Mouse (Mus musculus): ENCODE data around the gene Cfap61. TPM values are rescaled to one million over a fixed set of nuclear protein-coding genes. Genes with fewer than 3 reads are reported as not detected.

Cfap61 gene
- polyA plus RNA-seq, 1 experiment, result not detected

DNA sequence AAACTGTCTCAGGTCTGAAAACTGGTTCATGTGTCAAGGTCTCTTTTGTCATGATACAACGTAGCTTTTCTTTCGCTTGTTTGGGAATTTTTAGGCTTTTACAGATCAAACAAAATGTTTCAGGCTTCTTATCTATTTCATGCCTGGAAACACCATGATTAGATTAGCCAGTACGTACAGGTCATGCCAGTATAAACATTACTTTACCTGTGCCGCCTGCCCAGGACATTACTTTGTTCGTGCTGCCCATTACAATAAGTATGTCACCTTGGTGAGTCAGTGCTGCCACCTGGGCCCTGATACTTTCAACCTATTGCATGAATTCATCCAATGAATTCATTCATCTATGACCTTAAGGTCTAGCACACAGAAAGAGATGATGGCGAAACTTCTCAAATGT lies 88.3 kb downstream of the Cfap61 start:
- no peaks in the 10 kb centered on the region for H3K4me1 ChIP-seq (ENCODE audit: control insufficient read depth, insufficient read depth, insufficient read length, low read length)
- no peaks in the 10 kb centered on the region for H3K36me3 ChIP-seq (ENCODE audit: control insufficient read depth, insufficient read depth, low read length)
- H3K27ac ChIP-seq (ENCODE audit: insufficient read depth, low read depth, low read length), result no peak overlapping the region
- H3K4me3 ChIP-seq (ENCODE audit: low read depth, low read length), result no peak overlapping the region
- H3K27me3 ChIP-seq (ENCODE audit: control insufficient read depth, insufficient read depth, low read length), result no peaks in the 10 kb centered on the region
- WGBS, result 45% methylated on average over 6 of the region's 6 CpGs
- TF ChIP-seq POLR2A (IDR thresholded peaks at IDR 0.05; ENCODE audit: low read depth, low read length), result no peak
- TF ChIP-seq CTCF (IDR thresholded peaks at IDR 0.05; ENCODE audit: extremely low read depth, insufficient read length, insufficient replicate concordance, low read depth, low read length), result no peak

DNA sequence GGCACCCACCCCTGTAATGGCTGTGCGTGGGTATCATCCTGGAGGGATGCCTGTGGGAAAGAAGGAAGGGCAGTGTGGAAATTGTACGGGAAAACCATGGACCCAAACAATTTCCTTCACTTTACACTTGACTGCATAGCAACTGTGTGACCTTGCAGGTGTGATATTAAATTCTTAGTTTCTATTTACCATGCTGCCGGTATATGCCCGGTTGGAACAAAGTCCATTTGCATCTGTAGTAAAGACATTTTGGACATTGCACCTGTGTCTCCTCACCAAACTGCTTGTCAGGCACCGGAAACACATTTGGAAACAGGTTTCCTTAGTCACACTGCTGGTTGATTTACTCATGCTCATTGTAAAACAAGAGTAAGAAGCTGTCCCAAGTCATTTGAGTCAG lies 109.1 kb downstream of the Cfap61 start:
- Histone ChIP-seq H3K4me1 (ENCODE audit: control insufficient read depth, insufficient read depth, insufficient read length, low read length) (peaks cover 6% of the 10 kb centered on the region), H3K4me3 (ENCODE audit: low read depth, low read length) (no peak overlapping the region), H3K27me3 (ENCODE audit: control insufficient read depth, insufficient read depth, low read length) (peaks cover 3% of the 10 kb centered on the region; the same call in 1 of the 2 replicates)

GRCm38 (mm10) chr2:146044926-146045890 lies 110.6 kb downstream of the Cfap61 start:
- Histone ChIP-seq H3K4me1 (ENCODE audit: control insufficient read depth, insufficient read depth, insufficient read length, low read length) (peaks cover 6% of the 10 kb centered on the region), H3K27ac (ENCODE audit: insufficient read depth, low read depth, low read length) (no peak overlapping the region), H3K36me3 (ENCODE audit: control insufficient read depth, insufficient read depth, low read length) (no peaks in the 10 kb centered on the region), H3K27me3 (ENCODE audit: control insufficient read depth, insufficient read depth, low read length) (peaks cover 3% of the 10 kb centered on the region; the same call in 1 of the 2 replicates), H3K4me3 (ENCODE audit: low read depth, low read length) (no peak overlapping the region)
- no peak for TF ChIP-seq POLR2A (IDR thresholded peaks at IDR 0.05; ENCODE audit: low read depth, low read length)
- TF ChIP-seq CTCF (IDR thresholded peaks at IDR 0.05; ENCODE audit: extremely low read depth, insufficient read length, insufficient replicate concordance, low read depth, low read length), result no peak
- WGBS, result 26% methylated on average over 24 of the region's 24 CpGs

More for the DNA sequence above, 109.1 kb downstream of the Cfap61 start:
- H3K27ac ChIP-seq (ENCODE audit: insufficient read depth, low read depth, low read length), result no peak overlapping the region
- H3K36me3 ChIP-seq (ENCODE audit: control insufficient read depth, insufficient read depth, low read length), result no peaks in the 10 kb centered on the region
- TF ChIP-seq CTCF (IDR thresholded peaks at IDR 0.05; ENCODE audit: extremely low read depth, insufficient read length, insufficient replicate concordance, low read depth, low read length) (no peak), POLR2A (IDR thresholded peaks at IDR 0.05; ENCODE audit: low read depth, low read length) (no peak)
- WGBS, result 36% methylated on average over 5 of the region's 5 CpGs

DNA sequence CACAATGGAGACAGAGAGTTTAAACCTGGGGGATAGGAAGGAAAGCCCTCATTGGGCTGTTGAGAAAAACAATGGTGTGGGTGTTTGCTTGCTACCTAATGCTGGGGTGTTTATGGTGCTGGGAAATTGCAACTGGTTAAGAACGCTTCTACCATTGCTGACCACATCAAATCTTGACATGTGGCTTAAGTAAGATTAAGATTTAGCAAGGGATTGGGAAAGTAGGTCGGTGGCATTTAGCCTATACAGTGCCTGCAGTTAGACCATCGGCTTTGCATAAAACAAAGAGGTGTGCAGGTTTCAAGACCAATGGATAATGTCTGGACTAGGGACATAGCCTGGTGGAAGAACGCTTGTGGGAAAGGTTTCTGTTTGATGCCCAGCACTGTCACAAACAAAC lies 113.1 kb downstream of the Cfap61 start:
- Histone ChIP-seq H3K27ac (ENCODE audit: insufficient read depth, low read depth, low read length) (no peak overlapping the region), H3K27me3 (ENCODE audit: control insufficient read depth, insufficient read depth, low read length) (peaks cover 3% of the 10 kb centered on the region; the same call in 1 of the 2 replicates), H3K4me3 (ENCODE audit: low read depth, low read length) (no peak overlapping the region), H3K36me3 (ENCODE audit: control insufficient read depth, insufficient read depth, low read length) (no peaks in the 10 kb centered on the region), H3K4me1 (ENCODE audit: control insufficient read depth, insufficient read depth, insufficient read length, low read length) (peaks cover 6% of the 10 kb centered on the region)
- WGBS, result 89% methylated on average over 4 of the region's 4 CpGs
- TF ChIP-seq POLR2A (IDR thresholded peaks at IDR 0.05; ENCODE audit: low read depth, low read length), result no peak
- no peak for TF ChIP-seq CTCF (IDR thresholded peaks at IDR 0.05; ENCODE audit: extremely low read depth, insufficient read length, insufficient replicate concordance, low read depth, low read length)

DNA sequence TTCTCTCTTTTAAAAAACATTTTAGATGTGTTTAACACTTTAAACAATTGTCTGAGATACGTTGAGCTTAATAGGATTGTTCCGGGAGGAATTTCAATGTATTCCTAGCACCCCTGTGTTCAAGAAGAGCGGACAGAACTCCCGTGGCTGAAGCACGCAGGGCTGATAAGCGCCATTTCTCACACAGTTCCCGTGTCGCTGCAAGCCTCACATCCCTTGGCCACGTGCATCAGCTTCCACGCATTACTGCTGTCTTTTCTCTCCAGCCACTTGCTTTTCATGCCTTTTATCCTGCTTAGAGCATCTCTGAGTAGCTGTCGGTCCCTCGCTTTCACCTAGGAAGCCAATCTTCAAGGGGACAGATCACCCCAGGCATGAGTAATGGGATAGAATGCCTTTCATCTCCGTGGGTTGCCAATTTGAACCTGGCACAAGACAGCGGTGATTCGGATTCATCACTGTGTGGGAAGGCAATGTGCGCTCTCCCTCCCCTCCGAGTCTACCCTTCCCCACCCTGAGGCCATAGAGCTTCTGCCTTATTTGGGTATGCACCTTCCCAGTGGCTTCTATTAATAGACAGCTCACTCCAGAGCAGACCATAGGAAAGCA lies 113.7 kb downstream of the Cfap61 start:
- TF ChIP-seq POLR2A (IDR thresholded peaks at IDR 0.05; ENCODE audit: low read depth, low read length) (no peak), CTCF (IDR thresholded peaks at IDR 0.05; ENCODE audit: extremely low read depth, insufficient read length, insufficient replicate concordance, low read depth, low read length) (no peak)
- Histone ChIP-seq H3K4me3 (ENCODE audit: low read depth, low read length) (no peak overlapping the region), H3K4me1 (ENCODE audit: control insufficient read depth, insufficient read depth, insufficient read length, low read length) (peaks cover 6% of the 10 kb centered on the region), H3K36me3 (ENCODE audit: control insufficient read depth, insufficient read depth, low read length) (no peaks in the 10 kb centered on the region), H3K27me3 (ENCODE audit: control insufficient read depth, insufficient read depth, low read length) (peaks cover 3% of the 10 kb centered on the region; the same call in 1 of the 2 replicates), H3K27ac (ENCODE audit: insufficient read depth, low read depth, low read length) (no peak overlapping the region)
- 84% methylated on average over 17 of the region's 17 CpGs for WGBS

- H3K36me3 ChIP-seq (ENCODE audit: control insufficient read depth, insufficient read depth, low read length), result no peaks in the 10 kb centered on the region
- H3K4me1 ChIP-seq (ENCODE audit: control insufficient read depth, insufficient read depth, insufficient read length, low read length), result peaks cover 6% of the 10 kb centered on the region
- no peak overlapping the region for H3K27ac ChIP-seq (ENCODE audit: insufficient read depth, low read depth, low read length)
- WGBS, result 86% methylated on average over 5 of the region's 5 CpGs
- TF ChIP-seq CTCF (IDR thresholded peaks at IDR 0.05; ENCODE audit: extremely low read depth, insufficient read length, insufficient replicate concordance, low read depth, low read length) (no peak), POLR2A (IDR thresholded peaks at IDR 0.05; ENCODE audit: low read depth, low read length) (no peak)
- H3K27me3 ChIP-seq (ENCODE audit: control insufficient read depth, insufficient read depth, low read length), result peaks cover 3% of the 10 kb centered on the region; the same call in 1 of the 2 replicates
- no peak overlapping the region for H3K4me3 ChIP-seq (ENCODE audit: low read depth, low read length)
These were observed 114.8 kb downstream of the Cfap61 start for GRCm38 (mm10) chr2:146049339-146049738.

DNA sequence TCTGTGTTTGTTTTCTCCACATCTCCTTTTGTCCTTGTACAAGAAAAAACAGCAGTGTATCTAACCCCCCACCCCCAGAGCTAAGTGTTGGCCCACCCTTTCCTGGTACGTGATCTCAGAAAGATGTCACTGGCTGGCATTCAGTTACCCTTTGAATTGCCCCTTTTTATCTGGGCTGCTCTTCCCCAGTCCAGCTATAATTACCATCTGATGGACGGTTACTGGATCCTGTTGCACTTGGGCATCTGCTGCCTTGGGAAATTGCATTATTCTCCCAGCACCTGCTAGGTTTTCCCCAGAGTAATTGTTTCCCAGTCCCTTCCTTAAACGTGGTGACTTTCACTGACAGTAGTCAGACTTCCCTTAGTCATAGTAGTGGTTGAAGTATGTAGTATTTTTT lies 115.5 kb downstream of the Cfap61 start:
- Histone ChIP-seq H3K4me1 (ENCODE audit: control insufficient read depth, insufficient read depth, insufficient read length, low read length) (peaks cover 6% of the 10 kb centered on the region), H3K4me3 (ENCODE audit: low read depth, low read length) (no peak overlapping the region), H3K27me3 (ENCODE audit: control insufficient read depth, insufficient read depth, low read length) (peaks cover 3% of the 10 kb centered on the region; the same call in 1 of the 2 replicates), H3K36me3 (ENCODE audit: control insufficient read depth, insufficient read depth, low read length) (no peaks in the 10 kb centered on the region), H3K27ac (ENCODE audit: insufficient read depth, low read depth, low read length) (no peak overlapping the region)
- WGBS, result 34% methylated on average over 3 of the region's 3 CpGs
- TF ChIP-seq POLR2A (IDR thresholded peaks at IDR 0.05; ENCODE audit: low read depth, low read length), result no peak
- TF ChIP-seq CTCF (IDR thresholded peaks at IDR 0.05; ENCODE audit: extremely low read depth, insufficient read length, insufficient replicate concordance, low read depth, low read length), result no peak
